Mouse (Mus musculus) neural tube, embryonic 12.5 days (tissue): Measurements from ENCODE around the gene Sh2b1. TPM values are rescaled to one million over a fixed set of nuclear protein-coding genes. Genes with fewer than 3 reads are reported as not detected.
A peak's percentile ranks its signal among the peaks of the same experiment; 100 is the strongest.

Experiments
- ATAC-seq: fragments of 200-750 bp; cut with Nextera tagmentation; 2 replicates; pipeline ENCODE4 v1.8.0; 2017; ENCODE audit warnings: low read depth, mild to moderate bottlenecking, moderate TSS enrichment, moderate library complexity; ENCODE audit not compliant: low FRiP score
- H3K27ac ChIP-seq: fragments of 300-500 bp; sonication (generic); 2 replicates; pipeline ENCODE4 v1.5.1; 2016
- H3K27me3 ChIP-seq: fragments of 300-500 bp; sonication (generic); replicated peaks from 2 replicates; pipeline ENCODE4 v1.6.1; 2016; ENCODE audit warnings: mild to moderate bottlenecking
- H3K36me3 ChIP-seq: fragments of 300-500 bp; sonication (generic); 2 replicates; pipeline ENCODE4 v1.6.1; 2016; ENCODE audit warnings: mild to moderate bottlenecking
- H3K4me1 ChIP-seq: fragments of 300-500 bp; sonication (generic); 2 replicates; pipeline ENCODE4 v1.6.1; 2016
- H3K4me2 ChIP-seq: fragments of 300-500 bp; sonication (generic); replicated peaks from 2 replicates; pipeline ENCODE4 v1.6.1; 2016; ENCODE audit warnings: mild to moderate bottlenecking
- H3K4me3 ChIP-seq: fragments of 300-500 bp; sonication (generic); 2 replicates; pipeline ENCODE4 v1.5.1; 2016
- H3K9ac ChIP-seq: fragments of 300-500 bp; sonication (generic); 2 replicates; pipeline ENCODE4 v1.6.1; 2016; ENCODE audit warnings: mild to moderate bottlenecking
- H3K9me3 ChIP-seq: fragments of 300-500 bp; sonication (generic); 2 replicates; pipeline ENCODE4 v1.6.1; 2016; ENCODE audit warnings: mild to moderate bottlenecking
- WGBS: fragments of 180-500 bp; shearing (Covaris S2); methylation state at CpG from one replicate; pipeline ENCODE4 v1.1.7; 2016; 5-methylcytosine and 5-hydroxymethylcytosine counted together
- polyA plus RNA-seq: library from polyadenylated mRNA; unstranded; fragments of >200 nt; fragmentation: Nextera tagmentation; extraction: Ambion mirVana; gene quantifications from 2 replicates; pipeline ENCODE4 v1.2.1, GENCODE M21; 2016

Sh2b1 gene
- polyA plus RNA-seq, 1 experiment from 2014 or later = 62.9 TPM

- Histone ChIP-seq H3K4me3 (no peak overlapping the region), H3K4me1 (no peaks in the 10 kb centered on the region), H3K27me3 (no peaks in the 10 kb centered on the region), H3K27ac (no peak overlapping the region), H3K36me3 (peaks cover 40% of the 10 kb centered on the region), H3K9me3 (no peaks in the 10 kb centered on the region), H3K9ac (no peak overlapping the region), H3K4me2 (no peak overlapping the region)
- no peak for ATAC-seq
- WGBS = 91% methylated on average over 19 of the region's 19 CpGs
These were observed 26.7 kb downstream of the Sh2b1 start for GRCm38 (mm10) chr7:126448481-126448880.

- Histone ChIP-seq H3K9me3 (no peaks in the 10 kb centered on the region), H3K4me1 (no peaks in the 10 kb centered on the region), H3K27me3 (no peaks in the 10 kb centered on the region), H3K4me2 (no peak overlapping the region), H3K9ac (no peak overlapping the region), H3K4me3 (no peak overlapping the region), H3K27ac (no peak overlapping the region), H3K36me3 (peaks cover 40% of the 10 kb centered on the region)
- 93% methylated on average over 21 of the region's 21 CpGs for WGBS
- no peak for ATAC-seq
These were observed 29.0 kb downstream of the Sh2b1 start for GRCm38 (mm10) chr7:126446217-126446616.

DNA sequence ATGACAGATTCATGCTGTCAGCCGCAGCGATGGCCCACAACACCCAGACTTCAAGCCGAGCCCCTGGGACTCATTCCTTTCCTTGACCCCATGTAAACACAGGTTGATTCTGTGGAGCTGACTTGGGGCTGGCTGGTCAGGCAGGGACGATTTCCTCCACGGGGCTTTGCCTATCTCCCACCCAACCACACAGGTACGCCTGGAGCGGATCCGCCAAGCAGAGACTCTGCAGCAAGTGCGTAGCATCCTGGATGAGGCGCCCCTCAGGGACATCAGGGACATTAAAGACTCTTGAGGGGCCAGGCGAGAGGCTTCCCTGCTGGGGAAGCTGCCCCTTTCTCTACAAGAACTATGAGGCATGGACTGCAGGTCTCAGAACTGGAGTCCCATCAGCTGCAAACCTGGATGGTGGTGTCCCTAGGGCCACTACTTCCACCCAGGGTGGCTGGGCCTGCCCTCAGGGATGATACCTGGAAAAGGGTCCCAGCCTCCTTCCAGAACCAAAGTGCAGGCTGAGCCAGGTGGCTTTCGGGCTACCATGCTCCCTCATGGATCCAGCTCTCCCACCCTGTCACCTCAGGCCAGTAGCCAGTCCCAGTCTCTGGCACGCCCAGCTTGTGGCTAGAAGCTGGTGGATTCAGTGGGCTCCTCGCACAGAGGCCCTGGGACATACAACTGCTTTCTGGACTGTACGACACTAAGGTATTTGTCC is 30.0 kb downstream of the Sh2b1 start:
- Histone ChIP-seq H3K4me3 (no peak overlapping the region), H3K4me1 (no peaks in the 10 kb centered on the region), H3K36me3 (peaks cover 43% of the 10 kb centered on the region), H3K27ac (no peak overlapping the region), H3K4me2 (no peak overlapping the region), H3K9me3 (no peaks in the 10 kb centered on the region), H3K9ac (no peak overlapping the region), H3K27me3 (no peaks in the 10 kb centered on the region)
- ATAC-seq = no peak
- 96% methylated on average over 15 of the region's 15 CpGs for WGBS

- Histone ChIP-seq H3K4me3 (no peak overlapping the region), H3K27ac (no peak overlapping the region), H3K9me3 (no peaks in the 10 kb centered on the region), H3K4me1 (no peaks in the 10 kb centered on the region), H3K9ac (no peak overlapping the region), H3K36me3 (peaks cover 47% of the 10 kb centered on the region), H3K27me3 (no peaks in the 10 kb centered on the region), H3K4me2 (no peak overlapping the region)
- no peak for ATAC-seq
- 94% methylated on average over 9 of the region's 9 CpGs for WGBS
These were observed 30.7 kb downstream of the Sh2b1 start for GRCm38 (mm10) chr7:126444536-126444935.

- Histone ChIP-seq H3K9me3 (no peaks in the 10 kb centered on the region), H3K9ac (no peak overlapping the region), H3K4me2 (no peak overlapping the region), H3K27me3 (no peaks in the 10 kb centered on the region), H3K36me3 (peaks cover 47% of the 10 kb centered on the region), H3K4me1 (no peaks in the 10 kb centered on the region), H3K4me3 (no peak overlapping the region), H3K27ac (no peak overlapping the region)
- 90% methylated on average over 10 of the region's 10 CpGs for WGBS
- ATAC-seq = no peak
These were observed 31.2 kb downstream of the Sh2b1 start for GRCm38 (mm10) chr7:126443997-126444396.

DNA sequence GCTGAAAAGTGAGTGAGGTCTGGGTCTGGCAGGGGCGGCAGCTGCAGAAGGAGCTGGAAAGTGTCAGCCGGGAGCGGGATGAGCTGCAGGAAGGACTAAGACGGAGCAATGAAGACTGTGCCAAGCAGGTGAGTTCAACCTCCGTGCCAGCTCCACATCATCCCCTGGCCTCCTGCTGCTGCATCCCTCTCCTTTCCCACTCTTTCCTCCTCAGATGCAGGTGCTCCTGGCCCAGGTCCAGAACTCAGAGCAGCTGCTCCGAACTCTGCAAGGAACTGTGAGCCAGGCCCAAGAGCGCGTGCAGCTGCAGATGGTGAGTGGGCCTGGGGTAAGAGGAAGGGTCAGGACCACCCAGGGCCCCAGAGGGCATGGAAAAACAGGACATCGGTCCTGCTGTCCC is 35.1 kb downstream of the Sh2b1 start:
- ATAC-seq = no peak
- H3K9me3 ChIP-seq = no peaks in the 10 kb centered on the region
- 86% methylated on average over 9 of the region's 9 CpGs for WGBS

DNA sequence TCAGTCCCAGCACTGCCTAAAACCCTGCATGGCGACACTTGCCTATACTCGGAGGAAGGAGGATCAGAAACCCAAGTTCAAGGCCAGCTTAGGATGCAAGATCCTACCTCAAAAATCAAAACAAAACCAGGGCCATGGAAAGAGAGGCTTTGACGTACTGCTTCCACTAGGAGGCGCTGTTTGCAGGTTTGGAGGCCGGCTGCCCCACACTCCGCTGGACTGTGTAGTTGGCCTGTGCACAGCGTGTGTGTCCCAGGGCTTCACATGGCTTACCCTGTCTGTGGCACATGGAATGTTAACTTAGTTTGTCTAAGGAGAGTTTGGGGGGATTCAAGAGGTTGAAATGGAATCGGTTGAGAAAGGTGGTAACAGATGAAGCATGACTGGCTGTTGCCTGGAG is 38.4 kb downstream of the Sh2b1 start:
- Histone ChIP-seq H3K9me3 (no peaks in the 10 kb centered on the region), H3K36me3 (peaks cover 25% of the 10 kb centered on the region), H3K27ac (no peak overlapping the region), H3K4me1 (no peaks in the 10 kb centered on the region), H3K27me3 (no peaks in the 10 kb centered on the region), H3K9ac (no peak overlapping the region), H3K4me3 (no peak overlapping the region), H3K4me2 (no peak overlapping the region)
- 25% methylated on average over 8 of the region's 8 CpGs for WGBS
- no peak for ATAC-seq

More for the DNA sequence above, 35.1 kb downstream of the Sh2b1 start:
- no peak overlapping the region for H3K27ac ChIP-seq
- H3K9ac ChIP-seq = no peak overlapping the region
- H3K4me1 ChIP-seq = no peaks in the 10 kb centered on the region
- H3K4me2 ChIP-seq = no peak overlapping the region
- H3K27me3 ChIP-seq = no peaks in the 10 kb centered on the region
- peaks cover 25% of the 10 kb centered on the region for H3K36me3 ChIP-seq
- no peak overlapping the region for H3K4me3 ChIP-seq

DNA sequence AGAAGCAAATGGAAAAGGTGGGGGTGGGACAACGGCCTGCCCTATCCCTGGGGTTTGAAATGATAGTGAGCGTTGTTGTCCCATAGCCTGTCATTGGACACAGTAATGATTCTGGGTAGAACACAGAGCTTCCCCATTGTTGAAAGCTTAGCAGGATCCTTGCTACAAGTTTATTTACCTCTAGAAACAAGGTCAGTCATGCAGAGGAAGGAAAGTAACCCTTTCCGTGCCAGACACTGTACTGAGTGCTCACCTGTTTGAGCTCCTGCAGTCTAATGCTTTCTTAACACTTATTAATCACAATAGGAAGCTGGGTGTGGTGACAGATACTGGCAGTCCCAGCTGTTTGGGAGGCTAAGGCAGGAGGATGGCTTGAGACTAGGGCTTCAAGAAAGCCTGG is 39.4 kb downstream of the Sh2b1 start:
- H3K27ac ChIP-seq = no peak overlapping the region
- H3K36me3 ChIP-seq = peaks cover 25% of the 10 kb centered on the region
- 87% methylated on average over 3 of the region's 3 CpGs for WGBS
- no peak overlapping the region for H3K9ac ChIP-seq
- no peaks in the 10 kb centered on the region for H3K4me1 ChIP-seq
- H3K4me3 ChIP-seq = no peak overlapping the region
- no peaks in the 10 kb centered on the region for H3K9me3 ChIP-seq
- no peaks in the 10 kb centered on the region for H3K27me3 ChIP-seq
- ATAC-seq = no peak
- H3K4me2 ChIP-seq = no peak overlapping the region

GRCm38 (mm10) chr7:126434726-126435125 is 40.5 kb downstream of the Sh2b1 start:
- H3K4me3 ChIP-seq = no peak overlapping the region
- peaks cover 17% of the 10 kb centered on the region; the same call in 1 of the 2 replicates for H3K36me3 ChIP-seq
- 90% methylated on average over 7 of the region's 7 CpGs for WGBS
- no peaks in the 10 kb centered on the region for H3K27me3 ChIP-seq
- no peak overlapping the region for H3K9ac ChIP-seq
- no peaks in the 10 kb centered on the region for H3K9me3 ChIP-seq
- H3K27ac ChIP-seq = no peak overlapping the region
- peaks cover under 1% of the 10 kb centered on the region for H3K4me1 ChIP-seq
- no peak for ATAC-seq
- H3K4me2 ChIP-seq = no peak overlapping the region

- Histone ChIP-seq H3K9me3 (no peaks in the 10 kb centered on the region), H3K9ac (no peak overlapping the region), H3K27ac (no peak overlapping the region), H3K36me3 (peaks cover 13% of the 10 kb centered on the region; the same call in 1 of the 2 replicates), H3K4me1 (peaks cover 7% of the 10 kb centered on the region), H3K4me3 (no peak overlapping the region), H3K27me3 (no peaks in the 10 kb centered on the region), H3K4me2 (no peak overlapping the region)
- ATAC-seq = no peak
These were observed 45.1 kb downstream of the Sh2b1 start for GRCm38 (mm10) chr7:126430167-126430566.

DNA sequence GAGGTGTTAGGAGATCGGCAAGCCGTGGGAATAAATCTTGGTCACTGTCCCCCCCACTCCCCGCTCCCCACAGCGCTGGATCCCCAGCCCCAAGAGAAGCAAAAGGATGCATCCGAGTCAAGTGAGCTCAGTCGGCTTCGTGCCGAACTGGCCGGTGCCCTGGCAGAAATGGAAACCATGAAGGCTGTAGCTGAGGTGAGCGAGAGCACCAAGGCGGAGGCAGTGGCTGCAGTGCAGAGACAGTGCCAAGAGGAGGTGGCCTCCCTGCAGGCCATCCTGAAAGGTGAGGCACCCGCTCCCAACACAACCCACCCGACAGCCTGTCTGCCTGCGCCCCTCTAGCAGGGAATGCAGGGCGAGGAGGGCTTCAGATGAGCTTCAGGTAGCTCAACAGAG is 45.7 kb downstream of the Sh2b1 start:
- Histone ChIP-seq H3K9ac (peak overlapping the region; percentile 83), H3K36me3 (peaks cover 9% of the 10 kb centered on the region; the same call in 1 of the 2 replicates), H3K4me1 (peaks cover 7% of the 10 kb centered on the region), H3K27ac (no peak overlapping the region), H3K4me2 (peak overlapping the region; percentile 84), H3K27me3 (no peaks in the 10 kb centered on the region), H3K4me3 (peak overlapping the region; percentile 77), H3K9me3 (no peaks in the 10 kb centered on the region)
- 28% methylated on average over 15 of the region's 15 CpGs for WGBS
- ATAC-seq = no peak; the same call in 1 of the 2 replicates

DNA sequence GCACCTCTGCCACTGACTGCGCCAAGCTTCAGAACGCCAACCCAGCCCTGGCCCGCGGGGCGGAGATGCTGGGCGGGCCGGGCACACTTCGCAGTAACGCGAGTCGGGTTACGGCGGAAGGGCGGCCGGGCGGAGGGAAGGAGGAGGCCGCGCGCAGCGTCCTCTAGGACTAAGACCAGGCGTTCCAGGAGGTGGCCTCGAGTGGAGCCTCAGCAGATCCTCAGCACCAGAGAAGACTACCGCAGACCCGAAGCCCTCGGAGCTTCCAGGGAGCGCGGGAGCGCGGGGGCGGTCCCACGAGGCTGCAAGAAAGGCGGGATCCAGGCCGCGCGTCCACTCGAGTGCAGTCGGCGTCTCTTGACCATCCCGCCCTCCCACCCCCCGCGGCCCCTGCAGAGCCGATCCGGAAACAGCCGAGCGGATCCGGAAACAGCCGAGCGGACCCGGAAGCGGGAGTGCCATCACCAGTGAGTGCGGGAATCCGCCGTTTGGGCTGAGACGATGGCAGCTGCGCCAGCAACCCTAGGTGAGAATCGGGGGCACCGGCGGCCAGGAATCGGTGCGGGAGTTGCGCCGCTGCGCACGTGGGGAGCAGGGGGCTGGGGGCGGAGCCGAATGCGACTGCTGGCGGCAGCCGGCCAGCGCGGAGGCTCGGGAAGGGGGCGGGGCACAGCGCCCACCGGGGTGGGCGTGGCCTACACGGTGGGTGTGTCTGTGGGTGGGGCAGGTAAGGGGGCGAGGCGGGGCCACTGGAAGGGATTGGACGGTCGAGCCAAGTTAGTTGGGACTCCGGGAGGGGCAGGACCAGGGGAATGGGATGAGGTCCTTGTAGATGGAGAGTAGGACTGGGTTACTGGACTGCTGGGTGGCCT is 46.4 kb downstream of the Sh2b1 start, which contains the start of gene Rabep2:
Gene Rabep2 (plus strand): TSS at position 129 of the 872 bp plus-strand sequence.
- peaks cover 3% of the 10 kb centered on the region; the same call in 1 of the 2 replicates for H3K36me3 ChIP-seq
- H3K9me3 ChIP-seq = no peaks in the 10 kb centered on the region
- H3K4me2 ChIP-seq = peak within 1 kb of the TSS; percentile 84
- no peaks in the 10 kb centered on the region for H3K27me3 ChIP-seq
- H3K4me1 ChIP-seq = peaks cover 7% of the 10 kb centered on the region
- H3K4me3 ChIP-seq = peak within 1 kb of the TSS; percentile 77
- H3K27ac ChIP-seq = peak within 1 kb of the TSS; percentile 79
- peak; percentile 95 for ATAC-seq
- under 1% methylated on average over 79 of the region's 82 CpGs for WGBS
- H3K9ac ChIP-seq = peak within 1 kb of the TSS; percentile 83
